Mouse (Mus musculus): ENCODE measurements around the gene Olfr960. TPM values are rescaled to one million over a fixed set of nuclear protein-coding genes. Genes with fewer than 3 reads are reported as not detected.
A peak's percentile ranks its signal among the peaks of the same experiment; 100 is the strongest.

Olfr960 gene
- polyA plus RNA-seq, 1 experiment from 2014 or later: not detected

GRCm38 (mm10) chr9:39633913-39634594, 12.9 kb downstream of the Olfr960 start:
- Histone ChIP-seq H3K36me3 (no peaks in the 10 kb centered on the region), H3K4me3 (no peak overlapping the region), H3K4me2 (no peak overlapping the region), H3K27ac (no peak overlapping the region), H3K9ac (no peak overlapping the region), H3K27me3 (no peaks in the 10 kb centered on the region), H3K4me1 (replicated peaks) (0 out of 2 replicates have a peak, but pooled peaks cover 2% of the 10 kb centered on the region), H3K9me3 (no peaks in the 10 kb centered on the region)
- ATAC-seq (ENCODE audit: low FRiP score): peak; percentile 68; the same call in 1 of the 2 replicates
- WGBS: 44% methylated on average over 4 of the region's 4 CpGs

GRCm38 (mm10) chr9:39644785-39645184, 23.6 kb downstream of the Olfr960 start, which contains the start of gene Olfr961:
Gene Olfr961, plus strand, starts transcription at chr9:39645085.
- no peaks in the 10 kb centered on the region for H3K9me3 ChIP-seq
- H3K36me3 ChIP-seq: no peaks in the 10 kb centered on the region
- H3K9ac ChIP-seq: no peak within 1 kb of the TSS
- H3K27ac ChIP-seq: no peak within 1 kb of the TSS
- H3K27me3 ChIP-seq: no peaks in the 10 kb centered on the region
- H3K4me2 ChIP-seq: no peak within 1 kb of the TSS
- no peak within 1 kb of the TSS for H3K4me3 ChIP-seq
- no peaks in the 10 kb centered on the region for H3K4me1 ChIP-seq (replicated peaks)
- no peak for ATAC-seq (ENCODE audit: low FRiP score)

DNA sequence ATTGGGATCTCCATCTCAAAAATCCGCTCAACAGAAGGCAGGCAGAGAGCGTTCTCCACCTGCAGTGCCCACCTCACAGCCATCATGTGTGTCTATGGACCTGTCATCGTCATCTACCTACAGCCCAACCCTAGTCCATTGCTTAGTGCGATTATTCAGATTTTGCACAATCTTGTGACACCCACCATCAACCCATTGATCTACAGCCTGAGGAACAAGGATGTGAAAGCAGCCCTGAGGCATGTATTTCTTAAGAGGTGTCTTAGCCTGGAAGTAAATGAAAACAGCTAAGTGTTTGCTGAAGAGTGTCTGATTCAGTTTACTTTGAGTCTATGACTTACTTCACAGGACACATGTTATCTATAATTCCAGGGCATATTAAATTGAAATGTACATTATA, 26.2 kb downstream of the Olfr960 start:
- Histone ChIP-seq H3K9me3 (no peaks in the 10 kb centered on the region), H3K9ac (no peak overlapping the region), H3K4me1 (replicated peaks) (no peaks in the 10 kb centered on the region), H3K36me3 (no peaks in the 10 kb centered on the region), H3K27me3 (no peaks in the 10 kb centered on the region), H3K4me3 (no peak overlapping the region), H3K27ac (no peak overlapping the region), H3K4me2 (no peak overlapping the region)
- 91% methylated on average over 4 of the region's 4 CpGs for WGBS
- ATAC-seq (ENCODE audit: low FRiP score): no peak

- no peaks in the 10 kb centered on the region for H3K27me3 ChIP-seq
- H3K9ac ChIP-seq: no peak overlapping the region
- WGBS: 71% methylated on average over 6 of the region's 6 CpGs
- H3K27ac ChIP-seq: no peak overlapping the region
- ATAC-seq (ENCODE audit: low FRiP score): no peak
- H3K4me1 ChIP-seq (replicated peaks): no peaks in the 10 kb centered on the region
- H3K36me3 ChIP-seq: no peaks in the 10 kb centered on the region
- H3K9me3 ChIP-seq: no peaks in the 10 kb centered on the region
- H3K4me3 ChIP-seq: no peak overlapping the region
- no peak overlapping the region for H3K4me2 ChIP-seq
Observed at GRCm38 (mm10) chr9:39654756-39655396, 33.7 kb downstream of the Olfr960 start.

- Histone ChIP-seq H3K4me1 (replicated peaks) (no peaks in the 10 kb centered on the region), H3K27ac (no peak within 1 kb of the TSS)
Observed at GRCm38 (mm10) chr9:39666905-39667304, 45.7 kb downstream of the Olfr960 start, which contains the start of gene Olfr963. Gene Olfr963, plus strand, starts transcription at chr9:39667205.

GRCm38 (mm10) chr9:39669723-39670122, 48.5 kb downstream of the Olfr960 start:
- Histone ChIP-seq H3K4me2 (no peak overlapping the region), H3K36me3 (no peaks in the 10 kb centered on the region), H3K27ac (no peak overlapping the region), H3K9ac (no peak overlapping the region), H3K4me1 (replicated peaks) (no peaks in the 10 kb centered on the region), H3K4me3 (no peak overlapping the region), H3K27me3 (no peaks in the 10 kb centered on the region), H3K9me3 (no peaks in the 10 kb centered on the region)
- WGBS: 88% methylated on average over 2 of the region's 2 CpGs
- no peak for ATAC-seq (ENCODE audit: low FRiP score)

More at GRCm38 (mm10) chr9:39666905-39667304, 45.7 kb downstream of the Olfr960 start, which contains the start of gene Olfr963:
- WGBS: 97% methylated on average over 1 of the region's 1 CpGs
- no peaks in the 10 kb centered on the region for H3K36me3 ChIP-seq
- no peak within 1 kb of the TSS for H3K4me2 ChIP-seq
- H3K27me3 ChIP-seq: no peaks in the 10 kb centered on the region
- no peak within 1 kb of the TSS for H3K4me3 ChIP-seq
- ATAC-seq (ENCODE audit: low FRiP score): no peak
- H3K9me3 ChIP-seq: no peaks in the 10 kb centered on the region
- no peak within 1 kb of the TSS for H3K9ac ChIP-seq

Other genes starting within 250 kb of the Olfr960 start
- not detected in 2 replicates for gene Olfr951, start 234.0 kb upstream of the Olfr960 start, polyA plus RNA-seq (2015; fragmentation: Nextera tagmentation; extraction: Ambion mirVana)
- gene Olfr952, start 194.2 kb upstream of the Olfr960 start, polyA plus RNA-seq (2015; fragmentation: Nextera tagmentation; extraction: Ambion mirVana): not detected in 2 replicates
- gene Olfr954, start 164.7 kb upstream of the Olfr960 start, polyA plus RNA-seq (2015; fragmentation: Nextera tagmentation; extraction: Ambion mirVana): not detected in 2 replicates
- gene Olfr955, start 149.4 kb upstream of the Olfr960 start, polyA plus RNA-seq (2015; fragmentation: Nextera tagmentation; extraction: Ambion mirVana): not detected in 2 replicates
- gene Olfr44, start 127.4 kb upstream of the Olfr960 start, polyA plus RNA-seq (2015; fragmentation: Nextera tagmentation; extraction: Ambion mirVana): not detected in 2 replicates
- gene Olfr957, start 105.6 kb upstream of the Olfr960 start, polyA plus RNA-seq (2015; fragmentation: Nextera tagmentation; extraction: Ambion mirVana): not detected in 2 replicates
- gene Olfr958, start 67.3 kb upstream of the Olfr960 start, polyA plus RNA-seq (2015; fragmentation: Nextera tagmentation; extraction: Ambion mirVana): not detected in 2 replicates
- gene Olfr959, start 45.8 kb upstream of the Olfr960 start, polyA plus RNA-seq (2015; fragmentation: Nextera tagmentation; extraction: Ambion mirVana): not detected in 2 replicates
- gene AW551984, start 17.0 kb upstream of the Olfr960 start, polyA plus RNA-seq (2015; fragmentation: Nextera tagmentation; extraction: Ambion mirVana): 63.0 and 69.8 TPM in 2 replicates
- gene Olfr148, start 10.7 kb upstream of the Olfr960 start, polyA plus RNA-seq (2015; fragmentation: Nextera tagmentation; extraction: Ambion mirVana): not detected in 2 replicates
- not detected in 2 replicates for gene Olfr961, start 23.7 kb downstream of the Olfr960 start, polyA plus RNA-seq (2015; fragmentation: Nextera tagmentation; extraction: Ambion mirVana)
- not detected in 2 replicates for gene Olfr963, start 45.8 kb downstream of the Olfr960 start, polyA plus RNA-seq (2015; fragmentation: Nextera tagmentation; extraction: Ambion mirVana)
- not detected in 2 replicates for gene Olfr149, start 85.7 kb downstream of the Olfr960 start, polyA plus RNA-seq (2015; fragmentation: Nextera tagmentation; extraction: Ambion mirVana)
- gene Olfr965, start 90.0 kb downstream of the Olfr960 start, polyA plus RNA-seq (2015; fragmentation: Nextera tagmentation; extraction: Ambion mirVana): not detected in 2 replicates
- gene Olfr150, start 109.6 kb downstream of the Olfr960 start, polyA plus RNA-seq (2015; fragmentation: Nextera tagmentation; extraction: Ambion mirVana): not detected in 2 replicates
- not detected in 2 replicates for gene Olfr967, start 124.9 kb downstream of the Olfr960 start, polyA plus RNA-seq (2015; fragmentation: Nextera tagmentation; extraction: Ambion mirVana)
- not detected in 2 replicates for gene Olfr968, start 161.9 kb downstream of the Olfr960 start, polyA plus RNA-seq (2015; fragmentation: Nextera tagmentation; extraction: Ambion mirVana)
- gene Olfr969, start 169.6 kb downstream of the Olfr960 start, polyA plus RNA-seq (2015; fragmentation: Nextera tagmentation; extraction: Ambion mirVana): not detected in 2 replicates
- not detected in 2 replicates for gene Olfr970, start 187.5 kb downstream of the Olfr960 start, polyA plus RNA-seq (2015; fragmentation: Nextera tagmentation; extraction: Ambion mirVana)
- not detected in 2 replicates for gene Olfr971, start 215.5 kb downstream of the Olfr960 start, polyA plus RNA-seq (2015; fragmentation: Nextera tagmentation; extraction: Ambion mirVana)
- not detected in 2 replicates for gene Olfr972, start 245.0 kb downstream of the Olfr960 start, polyA plus RNA-seq (2015; fragmentation: Nextera tagmentation; extraction: Ambion mirVana)